Mouse (Mus musculus): Measurements from ENCODE around the gene Aif1. TPM values are rescaled to one million over a fixed set of nuclear protein-coding genes. Genes with fewer than 3 reads are reported as not detected.

The Aif1 gene
- polyA plus RNA-seq (2015; fragmentation: Nextera tagmentation; extraction: Ambion mirVana): 13.1 and 14.8 TPM in 2 replicates

DNA sequence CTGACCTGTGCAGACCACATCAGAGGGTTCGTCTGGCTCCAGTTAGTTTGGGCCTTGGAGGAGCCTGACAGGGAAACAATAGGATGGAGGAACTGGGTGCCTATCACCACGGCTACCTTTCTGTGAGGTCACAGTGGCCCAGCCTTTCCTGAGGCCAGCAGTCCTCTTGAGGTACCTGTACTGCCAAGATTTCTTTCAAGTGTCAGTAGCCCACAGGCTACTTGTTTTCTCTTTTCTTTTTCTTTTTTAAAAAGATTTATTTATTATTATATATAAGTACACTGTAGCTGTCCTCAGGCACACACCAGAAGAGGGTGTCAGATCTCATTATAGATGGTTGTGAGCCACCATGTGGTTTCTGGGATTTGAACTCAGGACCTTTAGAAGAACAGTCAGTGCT lies at the start of gene Aif1:
Gene Aif1 (minus strand): TSS at position 101 of the 400 bp plus-strand sequence.
- H3K4me3 ChIP-seq (replicated peaks; ENCODE audit: low read depth, low read length): no peak within 1 kb of the TSS
- H3K27me3 ChIP-seq (ENCODE audit: insufficient read depth, low read length): no peaks in the 10 kb centered on the region
- ATAC-seq (replicated peaks; ENCODE audit: low FRiP score, low read depth): no peak
- H3K4me2 ChIP-seq (ENCODE audit: low read length): no peak within 1 kb of the TSS
- WGBS: 64% methylated on average over 2 of the region's 2 CpGs
- H3K36me3 ChIP-seq (ENCODE audit: insufficient read depth, low read length): no peaks in the 10 kb centered on the region
- no peak within 1 kb of the TSS for H3K27ac ChIP-seq
- no peaks in the 10 kb centered on the region for H3K4me1 ChIP-seq (replicated peaks; ENCODE audit: insufficient read depth, low read length)
- no peaks in the 10 kb centered on the region for H3K9me3 ChIP-seq (replicated peaks; ENCODE audit: low read length)
- no peak for TF ChIP-seq CTCF (IDR thresholded peaks at IDR 0.05; ENCODE audit: low read depth)
- H3K9ac ChIP-seq (ENCODE audit: low read depth, low read length): no peak within 1 kb of the TSS
- no peak for DNase-seq (ENCODE audit: low spot score)

DNA sequence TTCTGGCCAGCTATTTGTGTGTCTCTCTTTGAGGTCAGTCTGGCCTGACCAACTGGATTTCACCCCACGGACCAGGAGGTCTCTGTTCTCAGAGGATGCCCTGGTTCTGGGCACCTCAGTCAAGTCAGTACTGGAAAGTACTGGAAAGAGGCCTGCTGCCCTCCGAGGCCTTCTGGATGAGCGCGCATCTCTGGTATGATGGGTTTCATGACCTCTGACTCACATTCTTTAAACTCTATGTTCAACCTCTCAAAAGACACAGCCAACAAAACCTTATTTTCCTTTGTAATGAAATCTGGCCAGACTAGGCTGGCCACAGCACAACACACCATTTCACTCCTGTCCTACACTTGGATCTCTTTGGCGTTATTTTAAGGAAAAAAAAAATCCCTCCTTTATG lies 49.6 kb upstream of the Aif1 start:
- DNase-seq (ENCODE audit: low spot score) (no peak), ATAC-seq (replicated peaks; ENCODE audit: low FRiP score, low read depth) (no peak)
- Histone ChIP-seq H3K9ac (ENCODE audit: low read depth, low read length) (no peak overlapping the region), H3K4me3 (replicated peaks; ENCODE audit: low read depth, low read length) (no peak overlapping the region), H3K4me1 (replicated peaks; ENCODE audit: insufficient read depth, low read length) (no peaks in the 10 kb centered on the region), H3K36me3 (ENCODE audit: insufficient read depth, low read length) (peaks cover 26% of the 10 kb centered on the region), H3K9me3 (replicated peaks; ENCODE audit: low read length) (no peaks in the 10 kb centered on the region), H3K4me2 (ENCODE audit: low read length) (no peak overlapping the region), H3K27me3 (ENCODE audit: insufficient read depth, low read length) (no peaks in the 10 kb centered on the region), H3K27ac (no peak overlapping the region)
- 88% methylated on average over 5 of the region's 5 CpGs for WGBS
- no peak for TF ChIP-seq CTCF (IDR thresholded peaks at IDR 0.05; ENCODE audit: low read depth)

DNA sequence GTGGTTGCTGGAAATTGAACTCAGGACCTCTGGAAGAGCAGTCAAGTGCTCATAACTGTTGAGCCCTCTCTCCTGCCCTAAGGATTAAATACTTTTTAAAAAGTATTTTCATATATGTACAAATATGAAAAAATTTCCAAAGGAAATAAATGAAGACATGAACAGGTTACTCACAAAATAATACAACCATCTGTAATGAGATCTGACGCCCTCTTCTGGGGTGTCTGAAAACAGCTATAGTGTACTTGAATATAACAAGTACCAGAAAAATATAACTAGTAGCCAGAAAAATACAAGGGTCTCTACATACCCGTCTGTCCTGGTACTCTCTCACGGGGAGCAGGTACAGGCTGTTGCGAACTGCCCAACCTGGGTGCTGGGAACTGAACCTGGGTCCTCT lies 48.8 kb upstream of the Aif1 start:
- DNase-seq (ENCODE audit: low spot score): no peak
- WGBS: 93% methylated on average over 4 of the region's 4 CpGs

DNA sequence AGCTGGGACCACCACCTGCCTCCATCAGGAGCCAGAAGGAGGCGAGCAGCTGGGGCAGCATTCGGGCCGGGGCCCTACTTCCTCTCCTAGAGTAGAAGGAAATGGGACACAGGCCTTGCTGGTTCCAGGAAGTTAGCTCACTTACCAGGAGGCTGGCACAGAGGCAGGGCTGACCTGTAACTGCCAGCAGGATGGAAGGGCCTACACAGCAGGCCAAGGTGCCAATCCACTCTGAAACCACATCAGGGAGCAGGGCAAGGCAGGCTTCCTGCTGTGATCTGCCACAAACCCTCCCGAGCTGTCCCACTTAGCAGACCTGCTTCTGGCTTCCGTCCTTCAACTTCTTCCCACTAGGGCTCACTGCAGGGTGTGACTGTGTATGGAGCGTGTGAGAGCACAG lies 46.4 kb upstream of the Aif1 start:
- Histone ChIP-seq H3K9me3 (replicated peaks; ENCODE audit: low read length) (no peaks in the 10 kb centered on the region), H3K27ac (no peak overlapping the region), H3K4me1 (replicated peaks; ENCODE audit: insufficient read depth, low read length) (no peaks in the 10 kb centered on the region; the same call in 1 of the 2 replicates), H3K4me3 (replicated peaks; ENCODE audit: low read depth, low read length) (no peak overlapping the region), H3K4me2 (ENCODE audit: low read length) (no peak overlapping the region), H3K9ac (ENCODE audit: low read depth, low read length) (no peak overlapping the region), H3K36me3 (ENCODE audit: insufficient read depth, low read length) (peaks cover 16% of the 10 kb centered on the region; the same call in 1 of the 2 replicates), H3K27me3 (ENCODE audit: insufficient read depth, low read length) (no peaks in the 10 kb centered on the region)
- no peak for TF ChIP-seq CTCF (IDR thresholded peaks at IDR 0.05; ENCODE audit: low read depth)
- WGBS: 82% methylated on average over 6 of the region's 6 CpGs
- DNase-seq (ENCODE audit: low spot score) (no peak), ATAC-seq (replicated peaks; ENCODE audit: low FRiP score, low read depth) (no peak)

More for the DNA sequence above, 48.8 kb upstream of the Aif1 start:
- no peaks in the 10 kb centered on the region; the same call in 1 of the 2 replicates for H3K4me1 ChIP-seq (replicated peaks; ENCODE audit: insufficient read depth, low read length)
- TF ChIP-seq CTCF (IDR thresholded peaks at IDR 0.05; ENCODE audit: low read depth): no peak
- H3K36me3 ChIP-seq (ENCODE audit: insufficient read depth, low read length): peaks cover 31% of the 10 kb centered on the region
- H3K27me3 ChIP-seq (ENCODE audit: insufficient read depth, low read length): no peaks in the 10 kb centered on the region
- no peak overlapping the region for H3K4me3 ChIP-seq (replicated peaks; ENCODE audit: low read depth, low read length)
- H3K9me3 ChIP-seq (replicated peaks; ENCODE audit: low read length): no peaks in the 10 kb centered on the region
- H3K27ac ChIP-seq: no peak overlapping the region
- H3K4me2 ChIP-seq (ENCODE audit: low read length): no peak overlapping the region
- no peak overlapping the region for H3K9ac ChIP-seq (ENCODE audit: low read depth, low read length)
- ATAC-seq (replicated peaks; ENCODE audit: low FRiP score, low read depth): no peak

DNA sequence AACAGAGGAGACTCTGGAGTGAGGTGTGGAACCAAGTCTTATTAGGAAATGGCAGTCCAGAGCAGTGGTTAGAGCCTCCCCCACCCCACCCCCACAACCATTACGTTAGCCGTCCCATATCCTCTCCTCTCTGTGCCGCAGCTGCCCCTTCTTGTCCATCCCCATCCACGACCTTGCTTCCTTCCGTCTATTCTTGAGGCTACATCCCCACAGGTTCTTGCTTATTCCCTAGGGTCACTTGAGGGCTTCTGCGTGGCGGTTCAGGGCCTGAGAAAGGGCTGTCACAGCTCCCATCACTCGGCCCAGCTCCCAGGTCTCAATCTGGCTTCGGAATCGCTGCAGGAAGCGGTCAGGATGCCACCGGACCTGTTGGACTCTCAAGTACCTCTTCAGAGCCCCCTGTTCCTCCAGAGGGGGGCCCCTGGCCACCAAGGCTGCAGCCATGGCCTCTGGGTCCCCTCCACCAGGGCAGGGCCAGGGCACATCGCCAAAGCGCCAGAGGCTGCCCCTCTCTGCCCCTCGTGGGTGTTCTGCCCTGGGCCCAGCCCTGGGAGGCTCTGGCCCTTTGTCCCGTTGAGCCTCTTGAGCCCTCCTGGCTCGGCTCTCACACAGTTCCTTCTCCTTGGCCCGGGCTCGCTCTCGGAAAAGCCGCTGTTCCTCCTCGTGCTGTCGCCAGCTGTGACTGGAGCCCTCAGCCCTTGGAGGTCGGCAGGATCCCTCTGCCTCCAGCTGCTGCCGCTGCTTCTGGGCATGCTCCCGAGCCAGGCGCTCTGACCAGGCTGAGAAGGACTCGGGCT lies 44.5 kb upstream of the Aif1 start, which contains the start of gene Gm16181:
Gene Gm16181 (plus strand): TSS at position 679 of the 797 bp plus-strand sequence.
- Histone ChIP-seq H3K36me3 (ENCODE audit: insufficient read depth, low read length) (peaks cover 12% of the 10 kb centered on the region; the same call in 1 of the 2 replicates), H3K9ac (ENCODE audit: low read depth, low read length) (no peak within 1 kb of the TSS), H3K4me3 (replicated peaks; ENCODE audit: low read depth, low read length) (no peak within 1 kb of the TSS), H3K27ac (peak within 1 kb of the TSS; percentile 54), H3K9me3 (replicated peaks; ENCODE audit: low read length) (no peaks in the 10 kb centered on the region), H3K4me2 (ENCODE audit: low read length) (no peak within 1 kb of the TSS), H3K4me1 (replicated peaks; ENCODE audit: insufficient read depth, low read length) (no peaks in the 10 kb centered on the region; the same call in 1 of the 2 replicates), H3K27me3 (ENCODE audit: insufficient read depth, low read length) (no peaks in the 10 kb centered on the region)
- no peak for ATAC-seq (replicated peaks; ENCODE audit: low FRiP score, low read depth)
- TF ChIP-seq CTCF (IDR thresholded peaks at IDR 0.05; ENCODE audit: low read depth): no peak
- no peak for DNase-seq (ENCODE audit: low spot score)
- 67% methylated on average over 28 of the region's 28 CpGs for WGBS

DNA sequence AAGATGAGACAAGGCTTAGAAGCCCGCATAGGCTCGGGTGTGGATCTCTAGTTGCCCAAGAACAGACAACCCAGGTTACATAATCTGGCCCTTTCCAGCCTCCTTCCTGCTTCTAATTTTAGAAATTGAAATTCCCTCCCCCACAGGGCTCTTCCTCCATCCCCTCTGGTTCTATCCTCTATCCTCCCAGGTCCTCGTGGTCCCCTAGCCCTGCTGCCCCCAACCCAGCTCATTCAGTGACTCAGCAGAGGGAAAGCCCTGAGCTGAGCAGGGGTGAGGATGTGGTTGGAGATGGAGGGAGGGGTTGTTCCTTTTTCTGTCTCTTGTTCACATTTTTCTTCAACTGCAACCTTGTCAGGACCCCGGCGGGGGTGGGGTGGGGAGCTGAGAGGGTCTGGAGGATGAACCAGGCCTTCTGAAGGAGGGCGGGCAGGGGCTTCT lies 43.8 kb upstream of the Aif1 start:
- Histone ChIP-seq H3K36me3 (ENCODE audit: insufficient read depth, low read length) (peaks cover 12% of the 10 kb centered on the region; the same call in 1 of the 2 replicates), H3K9ac (ENCODE audit: low read depth, low read length) (no peak overlapping the region), H3K27me3 (ENCODE audit: insufficient read depth, low read length) (no peaks in the 10 kb centered on the region), H3K4me1 (replicated peaks; ENCODE audit: insufficient read depth, low read length) (no peaks in the 10 kb centered on the region; the same call in 1 of the 2 replicates), H3K4me2 (ENCODE audit: low read length) (no peak overlapping the region), H3K4me3 (replicated peaks; ENCODE audit: low read depth, low read length) (no peak overlapping the region), H3K27ac (0 out of 2 replicates have a peak overlapping the region, but pooled peaks have one; percentile 57), H3K9me3 (replicated peaks; ENCODE audit: low read length) (no peaks in the 10 kb centered on the region)
- ATAC-seq (replicated peaks; ENCODE audit: low FRiP score, low read depth) (no peak), DNase-seq (ENCODE audit: low spot score) (no peak)
- WGBS: 73% methylated on average over 6 of the region's 6 CpGs
- TF ChIP-seq CTCF (IDR thresholded peaks at IDR 0.05; ENCODE audit: low read depth): no peak

All from kidney, postnatal 0 days (tissue).